Mouse (Mus musculus) intestine, embryonic 14.5 days (tissue): ENCODE data around the gene Fibp. TPM values are rescaled to one million over a fixed set of nuclear protein-coding genes. Genes with fewer than 3 reads are reported as not detected.

Experiments used
- ATAC-seq: fragments of 200-750 bp; cut with Nextera tagmentation; replicated peaks from 2 replicates; pipeline ENCODE4 v1.8.0; 2017; ENCODE audit warnings: low read depth, moderate number of reproducible peaks, moderate TSS enrichment, moderate library complexity; ENCODE audit not compliant: low FRiP score, low TSS enrichment
- DNase-seq: peaks from one replicate; pipeline ENCODE4 v3.0.0-alpha.2; 2018; ENCODE audit warnings: low spot score
- H3K27ac ChIP-seq: fragments of 300-500 bp; sonication (generic); 2 replicates; pipeline ENCODE4 v1.5.1; 2014; ENCODE audit warnings: low read depth, mild to moderate bottlenecking, control low read depth
- H3K27me3 ChIP-seq: fragments of 300-500 bp; sonication (generic); replicated peaks from 2 replicates; pipeline ENCODE4 v1.6.1; 2014; ENCODE audit warnings: low read length, control low read depth; ENCODE audit not compliant: control insufficient read depth, insufficient read depth
- H3K36me3 ChIP-seq: fragments of 300-500 bp; sonication (generic); 2 replicates; pipeline ENCODE4 v1.6.1; 2014; ENCODE audit warnings: low read length, control low read depth; ENCODE audit not compliant: control insufficient read depth, insufficient read depth
- H3K4me1 ChIP-seq: fragments of 300-500 bp; sonication (generic); replicated peaks from 2 replicates; pipeline ENCODE4 v1.6.1; 2014; ENCODE audit warnings: low read length, control low read depth, mixed read lengths; ENCODE audit not compliant: control insufficient read depth, insufficient read depth
- H3K4me2 ChIP-seq: fragments of 300-500 bp; sonication (generic); 2 replicates; pipeline ENCODE4 v1.6.1; 2014; ENCODE audit warnings: low read length
- H3K4me3 ChIP-seq: fragments of 300-500 bp; sonication (generic); 2 replicates; pipeline ENCODE4 v1.5.1; 2014; ENCODE audit warnings: low read depth, low read length, control low read depth, mixed read lengths
- H3K9ac ChIP-seq: fragments of 300-500 bp; sonication (generic); 2 replicates; pipeline ENCODE4 v1.6.1; 2014; ENCODE audit warnings: mild to moderate bottlenecking, low read length
- H3K9me3 ChIP-seq: fragments of 300-500 bp; sonication (generic); 2 replicates; pipeline ENCODE4 v1.6.1; 2016; ENCODE audit warnings: low read length, control low read depth; ENCODE audit not compliant: control insufficient read depth
- WGBS: fragments of 180-500 bp; shearing (Covaris S2); extraction: QIAGEN DNeasy Blood & Tissue Kit; methylation state at CpG from one replicate; pipeline ENCODE4 v1.1.7; 2014; 5-methylcytosine and 5-hydroxymethylcytosine counted together
- polyA plus RNA-seq: library from polyadenylated mRNA; unstranded; fragments of >200 nt; fragmentation: Nextera tagmentation; extraction: Ambion mirVana; gene quantifications from 2 replicates; pipeline ENCODE4 v1.2.1, GENCODE M21; 2014

Gene Fibp
- polyA plus RNA-seq, 1 experiment from 2014 or later = 112 TPM

- no peak for ATAC-seq
- no peak overlapping the region for H3K27ac ChIP-seq
Measured at GRCm38 (mm10) chr19:5477004-5477667, 16.7 kb downstream of the Fibp start.

DNA sequence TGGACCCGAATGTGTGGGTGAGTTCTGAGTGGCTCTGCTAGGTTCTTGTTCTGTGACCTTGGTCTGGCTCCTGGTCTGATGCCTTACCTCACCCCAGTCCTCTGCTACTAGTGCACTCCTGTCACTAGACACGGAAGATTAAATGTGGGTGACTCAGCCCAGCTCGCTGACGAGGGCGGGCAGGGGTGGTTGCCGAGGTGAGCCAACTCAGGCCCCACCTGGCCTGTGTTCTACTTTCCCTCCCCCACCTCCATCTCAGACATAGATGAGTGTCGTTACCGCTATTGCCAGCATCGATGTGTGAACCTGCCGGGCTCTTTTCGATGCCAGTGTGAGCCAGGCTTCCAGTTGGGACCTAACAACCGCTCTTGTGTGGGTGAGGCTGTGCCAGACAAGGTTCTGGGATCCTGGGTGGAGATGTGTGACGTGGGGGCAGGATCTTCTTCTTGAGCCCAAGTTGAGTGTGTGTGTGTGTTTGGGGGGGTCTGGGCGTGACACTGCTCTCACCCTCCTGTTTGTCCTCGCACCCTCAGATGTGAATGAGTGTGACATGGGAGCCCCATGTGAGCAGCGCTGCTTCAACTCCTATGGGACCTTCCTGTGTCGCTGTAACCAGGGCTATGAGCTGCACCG lies 17.4 kb downstream of the Fibp start:
- Histone ChIP-seq H3K4me2 (no peak overlapping the region), H3K4me1 (0 out of 2 replicates have a peak, but pooled peaks cover 9% of the 10 kb centered on the region), H3K9ac (no peak overlapping the region), H3K36me3 (peaks cover 59% of the 10 kb centered on the region), H3K27me3 (no peaks in the 10 kb centered on the region), H3K27ac (no peak overlapping the region), H3K9me3 (no peaks in the 10 kb centered on the region), H3K4me3 (no peak overlapping the region)
- DNase-seq = no peak
- 93% methylated on average over 18 of the region's 18 CpGs for WGBS
- ATAC-seq = no peak

More at GRCm38 (mm10) chr19:5477004-5477667, 16.7 kb downstream of the Fibp start:
- no peak for DNase-seq
- peaks cover 52% of the 10 kb centered on the region for H3K36me3 ChIP-seq
- no peaks in the 10 kb centered on the region for H3K27me3 ChIP-seq
- 87% methylated on average over 10 of the region's 10 CpGs for WGBS
- H3K4me3 ChIP-seq = no peak overlapping the region
- H3K4me2 ChIP-seq = no peak overlapping the region
- H3K4me1 ChIP-seq = 0 out of 2 replicates have a peak, but pooled peaks cover 9% of the 10 kb centered on the region
- H3K9ac ChIP-seq = no peak overlapping the region
- H3K9me3 ChIP-seq = no peaks in the 10 kb centered on the region

DNA sequence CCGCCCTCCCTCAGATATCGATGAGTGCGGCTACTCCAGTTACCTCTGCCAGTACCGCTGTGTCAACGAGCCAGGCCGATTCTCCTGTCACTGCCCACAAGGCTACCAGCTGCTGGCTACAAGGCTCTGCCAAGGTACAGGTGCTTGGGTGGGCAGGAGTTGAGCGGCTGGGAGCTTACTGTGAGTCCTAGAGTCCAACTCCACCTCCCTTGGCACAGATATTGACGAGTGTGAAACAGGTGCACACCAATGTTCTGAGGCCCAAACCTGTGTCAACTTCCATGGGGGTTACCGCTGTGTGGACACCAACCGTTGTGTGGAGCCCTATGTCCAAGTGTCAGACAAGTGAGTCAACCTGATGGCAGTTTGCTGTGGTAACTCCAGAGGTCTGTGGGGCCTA lies 19.6 kb downstream of the Fibp start:
- no peak overlapping the region for H3K27ac ChIP-seq
- no peak overlapping the region for H3K4me3 ChIP-seq
- 95% methylated on average over 10 of the region's 10 CpGs for WGBS
- H3K9ac ChIP-seq = no peak overlapping the region
- DNase-seq (no peak), ATAC-seq (no peak)
- 0 out of 2 replicates have a peak, but pooled peaks cover 8% of the 10 kb centered on the region for H3K4me1 ChIP-seq
- no peak overlapping the region for H3K4me2 ChIP-seq
- H3K27me3 ChIP-seq = no peaks in the 10 kb centered on the region
- H3K9me3 ChIP-seq = no peaks in the 10 kb centered on the region
- H3K36me3 ChIP-seq = peaks cover 80% of the 10 kb centered on the region

DNA sequence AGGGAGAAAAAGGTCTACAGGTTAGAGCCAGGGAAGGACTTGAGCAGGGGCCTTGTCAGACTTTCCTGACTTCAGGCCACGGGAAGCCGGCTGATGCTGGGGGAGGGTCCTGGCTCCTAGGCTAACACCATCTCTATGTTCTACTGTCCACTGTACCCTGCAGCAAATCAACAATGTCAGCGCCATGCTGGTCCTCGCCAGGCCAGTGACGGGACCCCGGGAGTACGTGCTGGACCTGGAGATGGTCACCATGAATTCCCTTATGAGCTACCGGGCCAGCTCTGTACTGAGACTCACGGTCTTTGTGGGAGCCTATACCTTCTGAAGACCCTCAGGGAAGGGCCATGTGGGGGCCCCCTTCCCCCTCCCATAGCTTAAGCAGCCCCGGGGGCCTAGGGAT lies 21.0 kb downstream of the Fibp start:
- no peaks in the 10 kb centered on the region for H3K4me1 ChIP-seq
- WGBS = 92% methylated on average over 10 of the region's 10 CpGs
- no peaks in the 10 kb centered on the region for H3K27me3 ChIP-seq
- H3K4me3 ChIP-seq = no peak overlapping the region
- no peak overlapping the region for H3K9ac ChIP-seq
- DNase-seq (no peak), ATAC-seq (no peak)
- H3K36me3 ChIP-seq = peaks cover 90% of the 10 kb centered on the region
- H3K27ac ChIP-seq = no peak overlapping the region
- no peak overlapping the region for H3K4me2 ChIP-seq
- H3K9me3 ChIP-seq = no peaks in the 10 kb centered on the region

DNA sequence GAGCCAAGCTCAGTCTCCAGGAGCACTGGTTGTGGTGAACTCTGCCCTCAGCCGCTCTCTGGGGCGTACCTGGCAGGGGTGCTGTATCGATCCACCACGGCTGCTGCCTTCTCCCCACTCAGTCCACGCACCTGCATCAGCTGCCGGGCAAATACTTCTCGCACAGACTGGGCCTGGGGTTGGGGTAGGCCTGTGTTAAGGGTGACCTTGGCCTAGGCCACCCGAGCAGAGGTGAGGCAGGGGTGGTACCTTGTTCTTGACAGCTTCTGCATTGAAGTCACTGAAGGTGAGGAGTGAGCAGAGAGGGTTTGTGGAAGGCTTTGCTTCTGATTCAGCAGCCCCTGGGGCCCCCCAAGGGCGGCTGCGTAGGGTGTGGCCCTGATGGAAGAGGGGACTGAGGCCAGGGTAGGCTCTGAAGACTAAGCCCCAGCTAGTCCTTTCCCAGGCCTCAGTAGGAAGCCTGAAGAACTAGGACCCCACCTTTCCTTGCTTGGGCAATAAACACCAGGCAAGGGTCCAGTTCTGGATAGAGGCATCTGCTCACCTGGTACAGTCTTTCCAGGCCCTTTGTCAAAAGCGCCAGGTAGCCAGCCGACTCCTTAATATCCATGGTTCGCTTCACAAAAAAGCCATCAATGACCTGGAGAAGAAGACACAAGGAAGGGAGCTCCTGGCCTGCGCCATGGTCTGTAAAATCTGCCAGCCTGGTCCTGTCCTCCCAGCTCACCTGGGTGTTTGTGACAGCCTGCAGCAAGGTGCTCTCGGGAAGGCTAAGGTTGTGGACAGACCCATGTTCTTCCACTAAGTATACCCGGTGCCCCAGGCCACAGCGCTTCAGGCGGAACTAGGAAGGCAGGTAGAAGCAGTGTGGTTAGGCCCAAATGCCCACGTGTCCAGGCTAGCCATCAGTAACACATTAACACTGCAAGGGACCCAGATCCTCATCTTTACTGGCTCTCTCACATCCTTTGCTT lies 23.3 kb downstream of the Fibp start:
- no peak overlapping the region for H3K4me2 ChIP-seq
- DNase-seq = no peak
- no peak overlapping the region for H3K9ac ChIP-seq
- no peaks in the 10 kb centered on the region for H3K27me3 ChIP-seq
- peaks cover 73% of the 10 kb centered on the region for H3K36me3 ChIP-seq
- WGBS = 93% methylated on average over 19 of the region's 19 CpGs
- no peaks in the 10 kb centered on the region for H3K9me3 ChIP-seq
- H3K4me1 ChIP-seq = peaks cover 9% of the 10 kb centered on the region
- ATAC-seq = no peak
- no peak overlapping the region for H3K4me3 ChIP-seq
- no peak overlapping the region for H3K27ac ChIP-seq

DNA sequence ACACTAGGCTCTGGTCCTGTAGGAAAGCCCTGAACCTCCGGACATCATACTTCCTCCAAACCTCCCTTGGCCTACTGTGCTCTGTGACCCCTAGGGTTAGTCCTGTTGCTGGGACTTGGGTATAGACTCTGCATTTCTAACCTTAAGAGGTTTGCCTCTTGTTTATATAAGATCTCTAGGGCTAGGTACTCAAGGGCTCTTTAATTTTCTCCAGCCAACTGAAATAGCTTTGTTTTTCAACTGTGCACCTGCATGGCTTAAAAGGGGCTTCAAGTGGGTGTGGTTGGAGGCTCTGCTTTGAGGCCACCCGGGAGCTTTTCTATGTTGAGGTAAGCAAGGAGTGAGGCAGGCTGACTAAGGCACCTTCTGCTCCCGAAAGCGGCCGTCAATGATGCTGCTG lies 24.1 kb downstream of the Fibp start:
- peaks cover 64% of the 10 kb centered on the region for H3K36me3 ChIP-seq
- no peak overlapping the region for H3K4me2 ChIP-seq
- H3K4me1 ChIP-seq = peaks cover 13% of the 10 kb centered on the region
- WGBS = 85% methylated on average over 5 of the region's 5 CpGs
- DNase-seq (no peak), ATAC-seq (no peak)
- H3K27me3 ChIP-seq = no peaks in the 10 kb centered on the region
- H3K27ac ChIP-seq = no peak overlapping the region
- H3K4me3 ChIP-seq = no peak overlapping the region
- H3K9ac ChIP-seq = no peak overlapping the region
- no peaks in the 10 kb centered on the region for H3K9me3 ChIP-seq

- no peak overlapping the region for H3K9ac ChIP-seq
- no peak overlapping the region for H3K27ac ChIP-seq
- H3K27me3 ChIP-seq = no peaks in the 10 kb centered on the region
- H3K9me3 ChIP-seq = no peaks in the 10 kb centered on the region
- H3K4me1 ChIP-seq = peaks cover 13% of the 10 kb centered on the region
- peaks cover 56% of the 10 kb centered on the region for H3K36me3 ChIP-seq
- 93% methylated on average over 8 of the region's 8 CpGs for WGBS
- H3K4me2 ChIP-seq = no peak overlapping the region
- DNase-seq (no peak), ATAC-seq (no peak)
- no peak overlapping the region for H3K4me3 ChIP-seq
Measured at GRCm38 (mm10) chr19:5485371-5485770, 25.0 kb downstream of the Fibp start.

DNA sequence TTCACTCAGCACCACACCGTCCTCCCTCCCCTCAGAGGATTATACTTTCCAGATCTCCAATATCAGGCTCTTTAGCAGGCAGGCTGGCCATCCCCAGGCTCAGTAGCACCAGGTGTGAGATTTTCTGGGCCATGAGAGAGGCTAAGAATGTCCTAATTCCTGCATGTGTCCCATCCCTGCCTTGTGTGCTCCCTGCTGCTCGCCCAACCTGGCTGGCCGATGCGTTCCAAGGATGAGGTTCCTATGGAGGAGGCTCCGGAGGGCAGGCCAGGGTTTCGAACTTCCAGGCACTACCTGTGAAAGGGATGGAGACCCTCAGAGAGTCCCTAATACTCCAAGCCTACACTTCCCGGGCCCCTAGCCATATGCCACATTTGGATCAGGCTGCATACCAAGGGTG lies 25.4 kb downstream of the Fibp start:
- Histone ChIP-seq H3K4me1 (peaks cover 13% of the 10 kb centered on the region), H3K4me2 (no peak overlapping the region), H3K36me3 (peaks cover 51% of the 10 kb centered on the region), H3K27ac (no peak overlapping the region), H3K27me3 (no peaks in the 10 kb centered on the region), H3K4me3 (no peak overlapping the region), H3K9me3 (no peaks in the 10 kb centered on the region), H3K9ac (no peak overlapping the region)
- no peak for DNase-seq
- ATAC-seq = no peak
- WGBS = 92% methylated on average over 7 of the region's 7 CpGs
